Mouse (Mus musculus): ENCODE results near the gene Krt24. TPM values are rescaled to one million over a fixed set of nuclear protein-coding genes. Genes with fewer than 3 reads are reported as not detected.

The Krt24 gene
- total and polyA plus RNA-seq, 3 experiments, result not detected

DNA sequence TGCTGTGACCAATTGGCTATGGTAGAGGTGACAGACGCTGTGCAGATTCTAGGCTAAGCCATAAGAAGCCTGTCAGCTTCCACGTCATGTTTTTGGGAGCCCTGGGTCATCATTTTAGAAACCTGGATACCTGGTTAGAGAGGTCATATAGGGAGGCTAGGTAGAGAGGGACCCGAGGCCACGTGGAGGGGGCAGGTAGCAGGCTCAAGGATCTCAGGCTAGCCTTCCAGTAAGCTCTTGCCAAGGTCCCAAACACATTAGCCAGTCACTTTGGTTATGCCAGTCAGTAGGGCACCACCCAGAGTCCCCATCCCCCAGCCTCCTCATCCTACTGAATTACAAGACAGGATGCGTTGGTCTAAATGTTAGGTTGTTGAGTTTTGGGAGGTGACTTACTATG is 43.0 kb downstream of the Krt24 start:
- Histone ChIP-seq H3K27ac (ENCODE audit: control insufficient read depth, low read depth, low read length) (no peak overlapping the region), H3K36me3 (ENCODE audit: control insufficient read depth in 1 of 2, insufficient read depth in 2 of 2, low read length in 2 of 2) (no peaks in the 10 kb centered on the region), H3K4me1 (ENCODE audit: control insufficient read depth in 1 of 2, insufficient read depth in 2 of 2, low read length in 2 of 2) (no peaks in the 10 kb centered on the region)

DNA sequence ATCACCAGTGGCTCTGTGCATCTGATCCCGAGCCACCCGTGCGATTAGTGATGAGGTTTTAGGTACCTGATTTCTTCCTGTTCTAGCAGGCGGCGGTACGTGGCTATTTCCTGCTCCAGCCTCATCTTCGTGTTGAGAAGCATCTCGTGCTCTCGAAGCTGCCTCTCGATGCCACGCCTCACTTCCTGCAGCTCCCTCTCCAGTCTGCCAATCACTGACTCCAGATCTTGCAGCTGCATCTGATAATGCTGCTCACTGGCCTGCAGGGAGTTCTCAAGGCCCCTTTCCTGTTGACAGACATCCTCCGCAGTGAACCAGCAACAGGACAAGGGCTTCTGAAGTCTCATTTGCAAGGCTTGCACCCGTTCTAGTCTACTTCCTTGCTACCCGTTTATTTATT is 46.6 kb downstream of the Krt24 start:
- no peaks in the 10 kb centered on the region for H3K79me2 ChIP-seq (ENCODE audit: control insufficient read depth, insufficient read depth, low read length, poor library complexity)
- no peak overlapping the region for H3K4me3 ChIP-seq (ENCODE audit: control insufficient read depth in 1 of 2, insufficient read depth in 1 of 2, low read depth in 2 of 2, low read length in 2 of 2)
- DNase-seq (ENCODE audit: low read depth, low spot score), result peak; percentile 21

More for the DNA sequence above, 43.0 kb downstream of the Krt24 start:
- no peaks in the 10 kb centered on the region for H3K79me2 ChIP-seq (ENCODE audit: control insufficient read depth, insufficient read depth, low read length, poor library complexity)
- H3K4me3 ChIP-seq (ENCODE audit: control insufficient read depth in 1 of 2, insufficient read depth in 1 of 2, low read depth in 2 of 2, low read length in 2 of 2), result no peak overlapping the region
- no peak for DNase-seq (ENCODE audit: low read depth, low spot score)
- H3K9me3 ChIP-seq (replicated peaks; ENCODE audit: insufficient read depth, low read length), result no peaks in the 10 kb centered on the region
- peaks cover 8 to 32% of the 10 kb centered on the region in 2 experiments for H3K27me3 ChIP-seq (ENCODE audit: control insufficient read depth in 1 of 2, insufficient read depth in 2 of 2, low read length in 2 of 2)
- no peak overlapping the region for H3K9ac ChIP-seq (ENCODE audit: control insufficient read depth, low read depth, low read length, poor library complexity, severe bottlenecking)
- TF ChIP-seq E2F4 (IDR thresholded peaks at IDR 0.05; ENCODE audit: borderline replicate concordance, low read depth, low read length) (no peak), ETS1 (IDR thresholded peaks at IDR 0.05; ENCODE audit: low read depth, low read length) (no peak), POLR2AphosphoS2 (IDR thresholded peaks at IDR 0.05; ENCODE audit: low read length) (no peak), MYC (IDR thresholded peaks at IDR 0.05; ENCODE audit: low read depth, low read length) (no peak), HCFC1 (IDR thresholded peaks at IDR 0.05; ENCODE audit: low read depth, low read length) (no peak), ZC3H11A (IDR thresholded peaks at IDR 0.05; ENCODE audit: low read depth, low read length) (no peak), GATA1 (IDR thresholded peaks at IDR 0.05; ENCODE audit: low read depth, low read length) (no peak), CTCF (IDR thresholded peaks at IDR 0.05 in 2 of 3, conservative IDR thresholded peaks at IDR 0.05 in 1 of 3; ENCODE audit: control insufficient read depth in 1 of 3, insufficient read depth in 1 of 3, low read depth in 2 of 3, low read length in 3 of 3, poor library complexity in 1 of 3, severe bottlenecking in 1 of 3) (no peak)

DNA sequence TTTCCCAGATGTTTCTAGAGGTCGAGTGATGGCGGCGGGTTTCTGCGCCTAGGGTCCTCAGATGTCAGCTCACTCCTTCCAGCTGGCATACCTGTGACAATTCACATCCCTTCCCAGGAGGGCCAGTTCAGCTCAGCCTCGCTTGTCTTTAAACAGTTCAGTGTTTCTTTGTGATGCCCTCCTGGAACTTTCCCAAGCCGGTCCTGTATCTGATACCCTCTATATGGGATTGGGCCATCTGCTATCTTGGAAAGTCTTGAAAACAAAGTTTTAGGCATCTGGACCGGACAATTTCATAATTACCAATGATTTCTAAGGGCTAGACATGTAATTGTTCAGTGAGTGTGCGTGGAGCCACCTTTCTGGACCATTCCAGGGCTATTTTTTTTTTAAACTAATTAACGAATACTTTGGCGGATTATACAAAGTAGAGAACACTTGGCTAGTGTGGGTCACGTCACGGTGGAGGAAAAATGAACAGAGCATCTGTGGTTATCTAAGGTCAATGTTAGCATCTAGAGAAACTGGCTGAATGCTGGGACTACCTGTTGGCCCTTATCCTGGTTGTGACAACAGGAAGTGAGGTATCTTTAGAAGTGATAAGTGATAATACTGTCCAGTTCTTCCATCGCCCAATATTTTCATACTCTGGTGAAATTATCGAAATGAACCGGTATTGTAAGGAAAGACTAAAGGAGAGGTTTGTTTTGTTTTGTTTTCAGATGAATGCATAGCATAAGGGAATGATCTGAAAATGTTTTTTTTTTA is 53.8 kb downstream of the Krt24 start:
- Histone ChIP-seq H3K36me3 (ENCODE audit: control insufficient read depth in 1 of 2, insufficient read depth in 2 of 2, low read length in 2 of 2) (peaks cover 13 to 17% of the 10 kb centered on the region in 2 experiments), H3K4me3 (ENCODE audit: control insufficient read depth in 1 of 2, insufficient read depth in 1 of 2, low read depth in 2 of 2, low read length in 2 of 2) (peak overlapping the region; percentile 91 to 96), H3K27me3 (ENCODE audit: control insufficient read depth in 1 of 2, insufficient read depth in 2 of 2, low read length in 2 of 2) (peaks cover 2 to 3% of the 10 kb centered on the region in 2 experiments; a peak in 3 of 4 replicates), H3K9ac (ENCODE audit: control insufficient read depth, low read depth, low read length, poor library complexity, severe bottlenecking) (peak overlapping the region; percentile 94), H3K79me2 (ENCODE audit: control insufficient read depth, insufficient read depth, low read length, poor library complexity) (peaks cover 29% of the 10 kb centered on the region), H3K9me3 (replicated peaks; ENCODE audit: insufficient read depth, low read length) (no peaks in the 10 kb centered on the region), H3K27ac (ENCODE audit: control insufficient read depth, low read depth, low read length) (peak overlapping the region; percentile 59), H3K4me1 (ENCODE audit: control insufficient read depth in 1 of 2, insufficient read depth in 2 of 2, low read length in 2 of 2) (peaks cover 8 to 14% of the 10 kb centered on the region in 2 experiments)
- peak; percentile 37 for DNase-seq (ENCODE audit: low read depth, low spot score)
- TF ChIP-seq GATA1 (IDR thresholded peaks at IDR 0.05; ENCODE audit: low read depth, low read length) (peak; percentile 52; the same call in 1 of the 2 replicates), RAD21 (IDR thresholded peaks at IDR 0.05; ENCODE audit: low read depth, low read length) (no peak), ZNF384 (IDR thresholded peaks at IDR 0.05; ENCODE audit: low read depth, low read length) (peak; percentile 25), EP300 (IDR thresholded peaks at IDR 0.05; ENCODE audit: low read depth in 1 of 2, low read length in 2 of 2) (peak in 1 of 2 experiments; percentile 51; a peak in 1 of 4 replicates), JUND (IDR thresholded peaks at IDR 0.05; ENCODE audit: low read depth, low read length) (no peak), MYB (IDR thresholded peaks at IDR 0.05; ENCODE audit: low read depth, low read length) (0 out of 2 replicates have a peak, but pooled peaks have one; percentile 7), KAT2A (conservative IDR thresholded peaks at IDR 0.05; ENCODE audit: low read depth, low read length) (no peak), MEF2A (IDR thresholded peaks at IDR 0.05; ENCODE audit: extremely low read depth, insufficient replicate concordance, low read depth, low read length, poor library complexity, severe bottlenecking) (no peak), USF1 (IDR thresholded peaks at IDR 0.05; ENCODE audit: low read depth, low read length) (no peak), SIN3A (IDR thresholded peaks at IDR 0.05; ENCODE audit: low read length) (peak; percentile 17; the same call in 1 of the 2 replicates), ZMIZ1 (IDR thresholded peaks at IDR 0.05; ENCODE audit: low read depth, low read length) (peak; percentile 60; the same call in 1 of the 2 replicates), MAX (IDR thresholded peaks at IDR 0.05; ENCODE audit: low read length) (0 out of 2 replicates have a peak, but pooled peaks have one; percentile 10), CHD1 (IDR thresholded peaks at IDR 0.05; ENCODE audit: low read depth, low read length) (0 out of 2 replicates have a peak, but pooled peaks have one; percentile 89), SMC3 (IDR thresholded peaks at IDR 0.05; ENCODE audit: low read depth, low read length) (no peak), ZC3H11A (IDR thresholded peaks at IDR 0.05; ENCODE audit: low read depth, low read length) (no peak), MAFK (IDR thresholded peaks at IDR 0.05; ENCODE audit: borderline replicate concordance, low read depth, low read length) (no peak)

More for the DNA sequence above, 46.6 kb downstream of the Krt24 start:
- H3K27ac ChIP-seq (ENCODE audit: control insufficient read depth, low read depth, low read length), result no peak overlapping the region
- H3K9ac ChIP-seq (ENCODE audit: control insufficient read depth, low read depth, low read length, poor library complexity, severe bottlenecking), result no peak overlapping the region
- H3K27me3 ChIP-seq (ENCODE audit: control insufficient read depth in 1 of 2, insufficient read depth in 2 of 2, low read length in 2 of 2), result peaks cover 12 to 22% of the 10 kb centered on the region in 2 experiments
- no peak for TF ChIP-seq TCF12 (IDR thresholded peaks at IDR 0.05; ENCODE audit: low read depth, low read length)
- TF ChIP-seq MAX (IDR thresholded peaks at IDR 0.05; ENCODE audit: low read length), result 0 out of 2 replicates have a peak, but pooled peaks have one; percentile 30
- no peak for TF ChIP-seq SIN3A (IDR thresholded peaks at IDR 0.05; ENCODE audit: low read length)
- no peak for TF ChIP-seq CTCF (IDR thresholded peaks at IDR 0.05 in 2 of 3, conservative IDR thresholded peaks at IDR 0.05 in 1 of 3; ENCODE audit: control insufficient read depth in 1 of 3, insufficient read depth in 1 of 3, low read depth in 2 of 3, low read length in 3 of 3, poor library complexity in 1 of 3, severe bottlenecking in 1 of 3)
- no peaks in the 10 kb centered on the region for H3K9me3 ChIP-seq (replicated peaks; ENCODE audit: insufficient read depth, low read length)
- H3K36me3 ChIP-seq (ENCODE audit: control insufficient read depth in 1 of 2, insufficient read depth in 2 of 2, low read length in 2 of 2), result no peaks in the 10 kb centered on the region
- H3K4me1 ChIP-seq (ENCODE audit: control insufficient read depth in 1 of 2, insufficient read depth in 2 of 2, low read length in 2 of 2), result no peaks in the 10 kb centered on the region
